Mouse (Mus musculus): ENCODE data around the gene Lbhd2. TPM values are rescaled to one million over a fixed set of nuclear protein-coding genes. Genes with fewer than 3 reads are reported as not detected.

The Lbhd2 gene
- polyA plus RNA-seq, 1 experiment from 2014 or later: 3.5 TPM

DNA sequence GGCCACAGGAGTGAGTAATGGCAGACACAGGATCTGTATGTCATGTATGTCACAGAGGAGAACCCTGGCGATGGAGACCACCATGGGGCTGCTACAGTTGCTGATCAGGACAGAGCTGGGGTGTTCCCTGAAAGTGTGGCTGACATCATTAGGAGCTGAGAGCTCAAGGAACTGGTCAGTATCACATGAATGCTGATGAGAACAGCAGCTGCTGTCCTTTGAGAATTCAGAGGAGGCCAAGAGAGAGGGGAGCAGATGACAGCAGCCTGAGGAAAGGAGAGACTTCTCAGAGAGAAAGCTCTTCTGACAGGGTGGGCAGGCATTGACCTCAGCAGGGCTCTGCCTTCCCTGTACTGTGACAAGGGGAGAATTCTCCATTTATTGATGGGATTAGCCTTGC is 51.1 kb downstream of the Lbhd2 start:
- Histone ChIP-seq H3K4me3 (no peak overlapping the region), H3K4me2 (no peak overlapping the region), H3K9ac (no peak overlapping the region), H3K27ac (no peak overlapping the region), H3K36me3 (replicated peaks) (no peaks in the 10 kb centered on the region), H3K4me1 (no peaks in the 10 kb centered on the region), H3K27me3 (replicated peaks) (no peaks in the 10 kb centered on the region), H3K9me3 (no peaks in the 10 kb centered on the region)
- no peak for ATAC-seq (replicated peaks)
- WGBS: 81% methylated on average over 1 of the region's 1 CpGs

Other genes with a start within 250 kb of the Lbhd2 start
- gene Traf3, start 240.4 kb upstream of the Lbhd2 start, polyA plus RNA-seq (2015; fragmentation: Nextera tagmentation; extraction: Ambion mirVana): 20.7 and 20.8 TPM in 2 replicates
- 0.21 TPM in 1 of 2 replicates, not detected in the other for gene 4930595D18Rik, start 222.3 kb upstream of the Lbhd2 start, polyA plus RNA-seq (2015; fragmentation: Nextera tagmentation; extraction: Ambion mirVana)
- gene Amn, start 135.7 kb upstream of the Lbhd2 start, polyA plus RNA-seq (2015; fragmentation: Nextera tagmentation; extraction: Ambion mirVana): 13.9 and 16.4 TPM in 2 replicates
- 44.7 and 44.9 TPM in 2 replicates for gene Cdc42bpb, start 29.1 kb upstream of the Lbhd2 start, polyA plus RNA-seq (2015; fragmentation: Nextera tagmentation; extraction: Ambion mirVana)
- 1.9 and 2.8 TPM in 2 replicates for gene Exoc3l4, start 10.2 kb downstream of the Lbhd2 start, polyA plus RNA-seq (2015; fragmentation: Nextera tagmentation; extraction: Ambion mirVana)
- gene Tnfaip2, start 35.7 kb downstream of the Lbhd2 start, polyA plus RNA-seq (2015; fragmentation: Nextera tagmentation; extraction: Ambion mirVana): 0.38 and 1.3 TPM in 2 replicates
- 1.6 and 1.8 TPM in 2 replicates for gene Gm266, start 79.0 kb downstream of the Lbhd2 start, polyA plus RNA-seq (2015; fragmentation: Nextera tagmentation; extraction: Ambion mirVana)
- 475 and 505 TPM in 2 replicates for gene Eif5, start 131.2 kb downstream of the Lbhd2 start, polyA plus RNA-seq (2015; fragmentation: Nextera tagmentation; extraction: Ambion mirVana)
- 53.1 and 55.4 TPM in 2 replicates for gene Mark3, start 167.7 kb downstream of the Lbhd2 start, polyA plus RNA-seq (2015; fragmentation: Nextera tagmentation; extraction: Ambion mirVana)